Mouse (Mus musculus): ENCODE data around the gene Olfr57. TPM values are rescaled to one million over a fixed set of nuclear protein-coding genes. Genes with fewer than 3 reads are reported as not detected.
"Not testable (repeated sequence)": the region's sequence is repeated elsewhere in the genome, so short reads cannot be mapped to it uniquely, and the experiment has no call there.

Gene Olfr57
- polyA plus RNA-seq (2012; rRNA removed) = not detected in 2 replicates

- no peaks in the 10 kb centered on the region for H3K4me1 ChIP-seq (ENCODE audit: control insufficient read depth, insufficient read depth, insufficient read length)
- H3K27ac ChIP-seq (ENCODE audit: insufficient read depth, low read length) = no peak within 1 kb of the TSS
- H3K36me3 ChIP-seq (ENCODE audit: control insufficient read depth, insufficient read depth, low read length) = no peaks in the 10 kb centered on the region
- H3K27me3 ChIP-seq (ENCODE audit: control insufficient read depth, insufficient read depth, low read length) = no peaks in the 10 kb centered on the region
- no peak within 1 kb of the TSS for H3K4me3 ChIP-seq (ENCODE audit: extremely low read depth, insufficient read depth, insufficient read length)
- no peak for DNase-seq (ENCODE audit: low read depth in 1 of 2, low spot score in 2 of 2)
- TF ChIP-seq POLR2A (IDR thresholded peaks at IDR 0.05; ENCODE audit: low read depth, low read length) (no peak), CTCF (IDR thresholded peaks at IDR 0.05; ENCODE audit: extremely low read depth, insufficient read depth, insufficient read length, insufficient replicate concordance) (no peak)
Observed at GRCm38 (mm10) chr10:79028441-79028840, at the start of gene Olfr57. Olfr57 (plus strand) TSS chr10:79028741.

GRCm38 (mm10) chr10:78980750-78981149 lies 47.8 kb upstream of the Olfr57 start, which contains the start of gene Olfr1352:
Olfr1352 (plus strand) TSS chr10:78981050.
- no peak for DNase-seq (ENCODE audit: low read depth in 1 of 2, low spot score in 2 of 2)
- TF ChIP-seq POLR2A (IDR thresholded peaks at IDR 0.05; ENCODE audit: low read depth, low read length) = no peak
- no peak for TF ChIP-seq CTCF (IDR thresholded peaks at IDR 0.05; ENCODE audit: extremely low read depth, insufficient read depth, insufficient read length, insufficient replicate concordance)
- no peaks in the 10 kb centered on the region for H3K36me3 ChIP-seq (ENCODE audit: control insufficient read depth, insufficient read depth, low read length)
- no peaks in the 10 kb centered on the region for H3K27me3 ChIP-seq (ENCODE audit: control insufficient read depth, insufficient read depth, low read length)
- no peak within 1 kb of the TSS for H3K27ac ChIP-seq (ENCODE audit: insufficient read depth, low read length)
- no peak within 1 kb of the TSS for H3K4me3 ChIP-seq (ENCODE audit: extremely low read depth, insufficient read depth, insufficient read length)
- H3K4me1 ChIP-seq (ENCODE audit: control insufficient read depth, insufficient read depth, insufficient read length) = no peaks in the 10 kb centered on the region

- 83% methylated on average over 1 of the region's 1 CpGs for WGBS
- no peaks in the 10 kb centered on the region for H3K36me3 ChIP-seq (ENCODE audit: control insufficient read depth, insufficient read depth, low read length)
- DNase-seq (ENCODE audit: low read depth in 1 of 2, low spot score in 2 of 2) = no peak
- H3K4me1 ChIP-seq (ENCODE audit: control insufficient read depth, insufficient read depth, insufficient read length) = no peaks in the 10 kb centered on the region
- TF ChIP-seq POLR2A (IDR thresholded peaks at IDR 0.05; ENCODE audit: low read depth, low read length) (no peak), CTCF (IDR thresholded peaks at IDR 0.05; ENCODE audit: extremely low read depth, insufficient read depth, insufficient read length, insufficient replicate concordance) (no peak)
- H3K27me3 ChIP-seq (ENCODE audit: control insufficient read depth, insufficient read depth, low read length) = no peaks in the 10 kb centered on the region
- H3K4me3 ChIP-seq (ENCODE audit: extremely low read depth, insufficient read depth, insufficient read length) = no peak within 1 kb of the TSS
- no peak within 1 kb of the TSS for H3K27ac ChIP-seq (ENCODE audit: insufficient read depth, low read length)
Observed at GRCm38 (mm10) chr10:79012172-79012571, 16.4 kb upstream of the Olfr57 start, which contains the start of gene Olfr1351. Olfr1351 (plus strand) TSS chr10:79012472.

GRCm38 (mm10) chr10:79042457-79042856 lies 13.9 kb downstream of the Olfr57 start:
- H3K36me3 ChIP-seq (ENCODE audit: control insufficient read depth, insufficient read depth, low read length); H3K27me3 ChIP-seq (ENCODE audit: control insufficient read depth, insufficient read depth, low read length); DNase-seq (ENCODE audit: low read depth in 1 of 2, low spot score in 2 of 2); H3K27ac ChIP-seq (ENCODE audit: insufficient read depth, low read length); H3K4me3 ChIP-seq (ENCODE audit: extremely low read depth, insufficient read depth, insufficient read length); H3K4me1 ChIP-seq (ENCODE audit: control insufficient read depth, insufficient read depth, insufficient read length): not testable (repeated sequence)
- WGBS = 84% methylated on average over 2 of the region's 2 CpGs

GRCm38 (mm10) chr10:79057370-79057769 lies 28.8 kb downstream of the Olfr57 start:
- H3K4me1 ChIP-seq (ENCODE audit: control insufficient read depth, insufficient read depth, insufficient read length) = not testable (repeated sequence)
- WGBS = 80% methylated on average over 3 of the region's 3 CpGs

More at GRCm38 (mm10) chr10:79057370-79057769, 28.8 kb downstream of the Olfr57 start:
- not testable (repeated sequence) for H3K27ac ChIP-seq (ENCODE audit: insufficient read depth, low read length); H3K27me3 ChIP-seq (ENCODE audit: control insufficient read depth, insufficient read depth, low read length); H3K4me3 ChIP-seq (ENCODE audit: extremely low read depth, insufficient read depth, insufficient read length); DNase-seq (ENCODE audit: low read depth in 1 of 2, low spot score in 2 of 2); H3K36me3 ChIP-seq (ENCODE audit: control insufficient read depth, insufficient read depth, low read length)

Other genes starting within 250 kb of the Olfr57 start
- 0.05 and 0.16 TPM in 2 replicates for gene Slc1a6, start 248.2 kb upstream of the Olfr57 start, polyA plus RNA-seq (2012; rRNA removed)
- not detected in 2 replicates for gene Olfr1356, start 176.6 kb upstream of the Olfr57 start, polyA plus RNA-seq (2012; rRNA removed)
- not detected in 2 replicates for gene Olfr1355, start 153.2 kb upstream of the Olfr57 start, polyA plus RNA-seq (2012; rRNA removed)
- gene Olfr1354, start 115.6 kb upstream of the Olfr57 start, polyA plus RNA-seq (2012; rRNA removed) = not detected in 2 replicates
- gene Olfr8, start 78.1 kb upstream of the Olfr57 start, polyA plus RNA-seq (2012; rRNA removed) = not detected in 2 replicates
- gene Olfr1353, start 65.4 kb upstream of the Olfr57 start, polyA plus RNA-seq (2012; rRNA removed) = not detected in 2 replicates
- not detected in 2 replicates for gene Olfr1352, start 47.7 kb upstream of the Olfr57 start, polyA plus RNA-seq (2012; rRNA removed)
- gene Olfr1351, start 16.3 kb upstream of the Olfr57 start, polyA plus RNA-seq (2012; rRNA removed) = not detected in 2 replicates
- 0.84 and 0.94 TPM in 2 replicates for gene 2610008E11Rik, start 68.9 kb downstream of the Olfr57 start, polyA plus RNA-seq (2012; rRNA removed)
- not detected in 2 replicates for gene Vmn2r80, start 120.0 kb downstream of the Olfr57 start, polyA plus RNA-seq (2012; rRNA removed)
- gene Vmn2r81, start 219.0 kb downstream of the Olfr57 start, polyA plus RNA-seq (2012; rRNA removed) = not detected in 2 replicates